Mouse (Mus musculus) hindbrain, embryonic 11.5 days (tissue): ENCODE results near the gene Ip6k1. TPM values are rescaled to one million over a fixed set of nuclear protein-coding genes. Genes with fewer than 3 reads are reported as not detected.
A peak's percentile ranks its signal among the peaks of the same experiment; 100 is the strongest.

Experiments used
- ATAC-seq: fragments of 200-750 bp; cut with Nextera tagmentation; 2 replicates; pipeline ENCODE4 v1.8.0; 2017; ENCODE audit warnings: mild to moderate bottlenecking, moderate TSS enrichment, moderate library complexity; ENCODE audit not compliant: low FRiP score
- DNase-seq: peaks from one replicate; pipeline ENCODE4 v3.0.0-alpha.2; 2015; ENCODE audit warnings: low spot score
- H3K27ac ChIP-seq: fragments of 300-500 bp; sonication (generic); 2 replicates; pipeline ENCODE4 v1.5.1; 2014; ENCODE audit warnings: mild to moderate bottlenecking, low read depth, low read length
- H3K27me3 ChIP-seq: fragments of 300-500 bp; sonication (generic); 2 replicates; pipeline ENCODE4 v1.6.1; 2014; ENCODE audit warnings: mild to moderate bottlenecking, low read length, moderate library complexity, mixed read lengths; ENCODE audit not compliant: control insufficient read depth, insufficient read depth
- H3K36me3 ChIP-seq: fragments of 300-500 bp; sonication (generic); 2 replicates; pipeline ENCODE4 v1.6.1; 2014; ENCODE audit warnings: mild to moderate bottlenecking, low read length, moderate library complexity, mixed read lengths; ENCODE audit not compliant: control insufficient read depth, insufficient read depth
- H3K4me1 ChIP-seq: fragments of 300-500 bp; sonication (generic); replicated peaks from 2 replicates; pipeline ENCODE4 v1.6.1; 2014; ENCODE audit warnings: low read length, mixed read lengths; ENCODE audit not compliant: control insufficient read depth, insufficient read depth
- H3K4me2 ChIP-seq: fragments of 300-500 bp; sonication (generic); replicated peaks from 2 replicates; pipeline ENCODE4 v1.6.1; 2014; ENCODE audit warnings: mild to moderate bottlenecking, low read depth, low read length
- H3K4me3 ChIP-seq: fragments of 300-500 bp; sonication (generic); 2 replicates; pipeline ENCODE4 v1.5.1; 2014; ENCODE audit warnings: low read depth, low read length
- H3K9ac ChIP-seq: fragments of 300-500 bp; sonication (generic); 2 replicates; pipeline ENCODE4 v1.6.1; 2014; ENCODE audit warnings: low read depth, low read length
- H3K9me3 ChIP-seq: fragments of 300-500 bp; sonication (generic); 2 replicates; pipeline ENCODE4 v1.6.1; 2016; ENCODE audit warnings: low read length; ENCODE audit not compliant: control insufficient read depth
- WGBS: fragments of 180-500 bp; shearing (Covaris S2); extraction: QIAGEN DNeasy Blood & Tissue Kit; methylation state at CpG from one replicate; pipeline ENCODE4 v1.1.7; 2014; 5-methylcytosine and 5-hydroxymethylcytosine counted together
- polyA plus RNA-seq: library from polyadenylated mRNA; unstranded; fragments of >200 nt; fragmentation: Nextera tagmentation; extraction: Ambion mirVana; gene quantifications from 2 replicates; pipeline ENCODE4 v1.2.1, GENCODE M21; 2014

The Ip6k1 gene
- polyA plus RNA-seq, 1 experiment from 2014 or later = 27.4 TPM

GRCm38 (mm10) chr9:107975399-107976386 lies 26.6 kb upstream of the Ip6k1 start, which contains the start of gene Uba7:
Gene Uba7 (plus strand): TSS chr9:107975505.
- Histone ChIP-seq H3K4me2 (no peak within 1 kb of the TSS), H3K27ac (no peak within 1 kb of the TSS)
- no peak for ATAC-seq

GRCm38 (mm10) chr9:107978815-107979214 lies 23.5 kb upstream of the Ip6k1 start:
- no peaks in the 10 kb centered on the region for H3K36me3 ChIP-seq
- no peaks in the 10 kb centered on the region; the same call in 1 of the 2 replicates for H3K27me3 ChIP-seq
- DNase-seq (no peak), ATAC-seq (no peak)
- no peak overlapping the region for H3K27ac ChIP-seq
- 90% methylated on average over 12 of the region's 12 CpGs for WGBS
- no peak overlapping the region for H3K9ac ChIP-seq
- peaks cover 2% of the 10 kb centered on the region; the same call in 1 of the 2 replicates for H3K4me1 ChIP-seq
- H3K4me2 ChIP-seq = no peak overlapping the region
- no peaks in the 10 kb centered on the region for H3K9me3 ChIP-seq
- H3K4me3 ChIP-seq = no peak overlapping the region

More at GRCm38 (mm10) chr9:107975399-107976386, 26.6 kb upstream of the Ip6k1 start, which contains the start of gene Uba7:
- Histone ChIP-seq H3K4me1 (no peaks in the 10 kb centered on the region), H3K27me3 (no peaks in the 10 kb centered on the region), H3K36me3 (no peaks in the 10 kb centered on the region), H3K4me3 (no peak within 1 kb of the TSS), H3K9ac (no peak within 1 kb of the TSS), H3K9me3 (no peaks in the 10 kb centered on the region)
- DNase-seq = no peak
- WGBS = 70% methylated on average over 12 of the region's 12 CpGs

GRCm38 (mm10) chr9:107981684-107982605 lies 20.4 kb upstream of the Ip6k1 start:
- no peak for ATAC-seq
- Histone ChIP-seq H3K4me2 (peak overlapping the region; percentile 21), H3K9ac (peak overlapping the region; percentile 54), H3K4me1 (peaks cover 2% of the 10 kb centered on the region; the same call in 1 of the 2 replicates), H3K36me3 (no peaks in the 10 kb centered on the region), H3K4me3 (no peak overlapping the region), H3K9me3 (no peaks in the 10 kb centered on the region), H3K27ac (peak overlapping the region; percentile 83), H3K27me3 (peaks cover 7% of the 10 kb centered on the region)
- DNase-seq = peak; percentile 53
- 44% methylated on average over 7 of the region's 7 CpGs for whole genome bisulfite sequencing

GRCm38 (mm10) chr9:107982681-107983346 lies 19.5 kb upstream of the Ip6k1 start, which contains the start of gene Gm20661:
Gene Gm20661 (plus strand): TSS chr9:107983058.
- Histone ChIP-seq H3K36me3 (no peaks in the 10 kb centered on the region), H3K9ac (peak within 1 kb of the TSS; percentile 54), H3K9me3 (no peaks in the 10 kb centered on the region), H3K4me3 (peak within 1 kb of the TSS; percentile 64; the same call in 1 of the 2 replicates), H3K27ac (peak within 1 kb of the TSS; percentile 83), H3K4me1 (peaks cover 2% of the 10 kb centered on the region; the same call in 1 of the 2 replicates), H3K27me3 (peaks cover 7% of the 10 kb centered on the region), H3K4me2 (peak within 1 kb of the TSS; percentile 89)
- DNase-seq = peak; percentile 65
- 41% methylated on average over 14 of the region's 14 CpGs for WGBS
- 0 out of 2 replicates have a peak, but pooled peaks have one; percentile 15 for ATAC-seq

- Histone ChIP-seq H3K4me3 (peak overlapping the region; percentile 64; the same call in 1 of the 2 replicates), H3K36me3 (no peaks in the 10 kb centered on the region), H3K9me3 (no peaks in the 10 kb centered on the region), H3K4me2 (peak overlapping the region; percentile 22), H3K27ac (peak overlapping the region; percentile 73), H3K4me1 (peaks cover 2% of the 10 kb centered on the region; the same call in 1 of the 2 replicates), H3K27me3 (peaks cover 7% of the 10 kb centered on the region), H3K9ac (no peak overlapping the region)
- WGBS = 48% methylated on average over 4 of the region's 4 CpGs
- ATAC-seq (no peak), DNase-seq (peak; percentile 61)
These were observed 18.8 kb upstream of the Ip6k1 start for GRCm38 (mm10) chr9:107983421-107983890.

GRCm38 (mm10) chr9:107984052-107984753 lies 18.1 kb upstream of the Ip6k1 start:
- Histone ChIP-seq H3K4me3 (peak overlapping the region; percentile 64), H3K9me3 (no peaks in the 10 kb centered on the region), H3K4me2 (peak overlapping the region; percentile 89), H3K36me3 (no peaks in the 10 kb centered on the region), H3K27ac (peak overlapping the region; percentile 72), H3K9ac (no peak overlapping the region; the same call in 1 of the 2 replicates), H3K4me1 (peaks cover 2% of the 10 kb centered on the region; the same call in 1 of the 2 replicates), H3K27me3 (peaks cover 7% of the 10 kb centered on the region)
- no peak for DNase-seq
- 60% methylated on average over 19 of the region's 19 CpGs for WGBS
- ATAC-seq = no peak

GRCm38 (mm10) chr9:107984754-107985055 lies 17.6 kb upstream of the Ip6k1 start:
- H3K9ac ChIP-seq = no peak overlapping the region; the same call in 1 of the 2 replicates
- no peak for ATAC-seq
- peak overlapping the region; percentile 62; the same call in 1 of the 2 replicates for H3K27ac ChIP-seq
- whole genome bisulfite sequencing = 50% methylated on average over 9 of the region's 9 CpGs
- no peaks in the 10 kb centered on the region for H3K36me3 ChIP-seq
- no peaks in the 10 kb centered on the region for H3K9me3 ChIP-seq
- peaks cover 2% of the 10 kb centered on the region; the same call in 1 of the 2 replicates for H3K4me1 ChIP-seq
- no peak for DNase-seq
- H3K27me3 ChIP-seq = peaks cover 7% of the 10 kb centered on the region
- H3K4me3 ChIP-seq = peak overlapping the region; percentile 64
- H3K4me2 ChIP-seq = peak overlapping the region; percentile 89
